Mouse (Mus musculus): ENCODE results near the gene Pla2g4e.

Gene Pla2g4e

GRCm38 (mm10) chr2:120244679-120245420, at the start of gene Pla2g4e:
Pla2g4e (minus strand) TSS chr2:120245335.
- peak; percentile 77 for ATAC-seq (ENCODE audit: low TSS enrichment)

- no peak for ATAC-seq (ENCODE audit: low TSS enrichment)
Observed at GRCm38 (mm10) chr2:120291471-120292078, 46.4 kb upstream of the Pla2g4e start.

GRCm38 (mm10) chr2:120288995-120289394, 43.9 kb upstream of the Pla2g4e start, which contains the start of gene Pla2g4d:
Pla2g4d (minus strand) TSS chr2:120289197.
- ATAC-seq (ENCODE audit: low TSS enrichment): peak; percentile 44; the same call in 1 of the 2 replicates

- no peak for ATAC-seq (ENCODE audit: low TSS enrichment)
Observed at GRCm38 (mm10) chr2:120288401-120288800, 43.3 kb upstream of the Pla2g4e start.

- ATAC-seq (ENCODE audit: low TSS enrichment): no peak
Observed at GRCm38 (mm10) chr2:120285639-120286038, 40.5 kb upstream of the Pla2g4e start.

- no peak for ATAC-seq (ENCODE audit: low TSS enrichment)
Observed at GRCm38 (mm10) chr2:120284705-120285104, 39.6 kb upstream of the Pla2g4e start.

GRCm38 (mm10) chr2:120284094-120284493, 39.0 kb upstream of the Pla2g4e start:
- no peak for ATAC-seq (ENCODE audit: low TSS enrichment)

GRCm38 (mm10) chr2:120283550-120283949, 38.4 kb upstream of the Pla2g4e start:
- ATAC-seq (ENCODE audit: low TSS enrichment): no peak

GRCm38 (mm10) chr2:120281221-120281620, 36.1 kb upstream of the Pla2g4e start:
- no peak for ATAC-seq (ENCODE audit: low TSS enrichment)

GRCm38 (mm10) chr2:120279961-120280360, 34.8 kb upstream of the Pla2g4e start:
- ATAC-seq (ENCODE audit: low TSS enrichment): peak; percentile 50; the same call in 1 of the 2 replicates

- no peak for ATAC-seq (ENCODE audit: low TSS enrichment)
Observed at GRCm38 (mm10) chr2:120276951-120277350, 31.8 kb upstream of the Pla2g4e start.

GRCm38 (mm10) chr2:120268635-120269034, 23.5 kb upstream of the Pla2g4e start:
- ATAC-seq (ENCODE audit: low TSS enrichment): peak; percentile 69; the same call in 1 of the 2 replicates

- no peak; the same call in 1 of the 2 replicates for ATAC-seq (ENCODE audit: low TSS enrichment)
Observed at GRCm38 (mm10) chr2:120265523-120265922, 20.4 kb upstream of the Pla2g4e start.

- peak; percentile 57; the same call in 1 of the 2 replicates for ATAC-seq (ENCODE audit: low TSS enrichment)
Observed at GRCm38 (mm10) chr2:120264858-120265257, 19.7 kb upstream of the Pla2g4e start.

- ATAC-seq (ENCODE audit: low TSS enrichment): no peak
Observed at GRCm38 (mm10) chr2:120262876-120263275, 17.7 kb upstream of the Pla2g4e start.

- ATAC-seq (ENCODE audit: low TSS enrichment): no peak
Observed at GRCm38 (mm10) chr2:120261346-120261745, 16.2 kb upstream of the Pla2g4e start.

- peak; percentile 73; the same call in 1 of the 2 replicates for ATAC-seq (ENCODE audit: low TSS enrichment)
Observed at GRCm38 (mm10) chr2:120256259-120256658, 11.1 kb upstream of the Pla2g4e start.

GRCm38 (mm10) chr2:120252644-120253043, 7.5 kb upstream of the Pla2g4e start:
- no peak for ATAC-seq (ENCODE audit: low TSS enrichment)

GRCm38 (mm10) chr2:120245421-120246016, 384 bp upstream of the Pla2g4e start:
- ATAC-seq (ENCODE audit: low TSS enrichment): peak; percentile 56

- ATAC-seq (ENCODE audit: low TSS enrichment): no peak
Observed at GRCm38 (mm10) chr2:120243995-120244394, 1.1 kb downstream of the Pla2g4e start.

- ATAC-seq (ENCODE audit: low TSS enrichment): peak; percentile 27; the same call in 1 of the 2 replicates
Observed at GRCm38 (mm10) chr2:120242791-120243467, 2.2 kb downstream of the Pla2g4e start.

GRCm38 (mm10) chr2:120238733-120239132, 6.4 kb downstream of the Pla2g4e start:
- ATAC-seq (ENCODE audit: low TSS enrichment): peak; percentile 26; the same call in 1 of the 2 replicates
